In genomic region chr7:29265636-29266035, GRCm38 (mm10) we compare ENCODE assay signal across 20 mouse cellular contexts. TPM values are rescaled to one million over a fixed set of nuclear protein-coding genes. Genes with fewer than 3 reads are reported as not detected.
A peak's percentile ranks its signal among the peaks of the same experiment; 100 is the strongest.
DNase-seq lines count a peak whose midpoint lies in the region; ATAC-seq and TF ChIP-seq lines count a peak whose summit lies in the region.
"Had no signal": no experiment of that assay in that cellular context is flagged by ENCODE, and none has a peak within 500 bp of the region (broad histone marks: within the 10 kb centered on the region; RNA-seq: fewer than 3 reads in every experiment).

No protein-coding gene starts in this region.

- H3K9me3 ChIP-seq in heart, embryonic 11.5 days (replicated peaks; ENCODE audit: control insufficient read depth, low read length): no peaks in the 10 kb centered on the region
- no peaks in the 10 kb centered on the region for H3K9me3 ChIP-seq in kidney, embryonic 14.5 days (ENCODE audit: control insufficient read depth, low read length)
- no peaks in the 10 kb centered on the region for H3K9me3 ChIP-seq in stomach, postnatal 0 days (ENCODE audit: control insufficient read depth, low read length)
- H3K9me3 ChIP-seq: embryonic facial prominence, embryonic 13.5 days; forebrain, embryonic 12.5 days; heart, embryonic 12.5 days; hindbrain, embryonic 10.5 days had no signal

- no peaks in the 10 kb centered on the region for H3K36me3 ChIP-seq in heart, embryonic 11.5 days (ENCODE audit: control insufficient read depth, insufficient read depth, low read length)
- no peaks in the 10 kb centered on the region for H3K36me3 ChIP-seq in kidney, embryonic 14.5 days (ENCODE audit: control insufficient read depth, insufficient read depth, low read length)
- H3K36me3 ChIP-seq in stomach, postnatal 0 days (ENCODE audit: control insufficient read depth, insufficient read depth, low read length): no peaks in the 10 kb centered on the region
- H3K36me3 ChIP-seq: embryonic facial prominence, embryonic 13.5 days; forebrain, embryonic 12.5 days; heart, embryonic 12.5 days; hindbrain, embryonic 10.5 days had no signal

- H3K9ac ChIP-seq in heart, embryonic 11.5 days (ENCODE audit: low read depth, low read length): no peak overlapping the region
- H3K9ac ChIP-seq in kidney, embryonic 14.5 days (ENCODE audit: low read depth, low read length): no peak overlapping the region
- no peak overlapping the region for H3K9ac ChIP-seq in stomach, postnatal 0 days (ENCODE audit: low read length)
- H3K9ac ChIP-seq: embryonic facial prominence, embryonic 13.5 days; forebrain, embryonic 12.5 days; heart, embryonic 12.5 days; hindbrain, embryonic 14.5 days had no signal

- no peak for TF ChIP-seq EP300 in stomach, postnatal 0 days (optimal IDR thresholded peaks at IDR 0.05)

- H3K4me3 ChIP-seq in heart, embryonic 11.5 days (ENCODE audit: low read depth, low read length): no peak overlapping the region
- no peak overlapping the region for H3K4me3 ChIP-seq in kidney, embryonic 14.5 days (ENCODE audit: low read length)
- no peak overlapping the region for H3K4me3 ChIP-seq in stomach, postnatal 0 days (ENCODE audit: low read depth, low read length)
- H3K4me3 ChIP-seq: embryonic facial prominence, embryonic 13.5 days; forebrain, embryonic 12.5 days; heart, embryonic 12.5 days; hindbrain, embryonic 10.5 days had no signal

- H3K27me3 ChIP-seq in heart, embryonic 11.5 days (ENCODE audit: control insufficient read depth, insufficient read depth, low read length): no peaks in the 10 kb centered on the region
- no peaks in the 10 kb centered on the region for H3K27me3 ChIP-seq in kidney, embryonic 14.5 days (ENCODE audit: control insufficient read depth, insufficient read depth, low read length)
- H3K27me3 ChIP-seq in stomach, postnatal 0 days (ENCODE audit: control insufficient read depth, insufficient read depth, low read length): no peaks in the 10 kb centered on the region
- H3K27me3 ChIP-seq: embryonic facial prominence, embryonic 13.5 days; forebrain, embryonic 12.5 days; heart, embryonic 12.5 days had no signal

- TF ChIP-seq CTCF in stomach, postnatal 0 days (IDR thresholded peaks at IDR 0.05; ENCODE audit: low read depth): no peak

- no peak for ATAC-seq in heart, embryonic 11.5 days (replicated peaks; ENCODE audit: insufficient number of reproducible peaks, low FRiP score, low TSS enrichment)
- peak; percentile 54 for ATAC-seq in kidney, embryonic 14.5 days (ENCODE audit: low FRiP score, low TSS enrichment)
- ATAC-seq in stomach, postnatal 0 days (ENCODE audit: low FRiP score, low TSS enrichment): no peak
- ATAC-seq in activated CD4-positive, CD25-positive, alpha-beta regulatory T cell, adult 4 months: no peak
- ATAC-seq: forebrain, embryonic 16.5 days had no signal

- 0 out of 2 replicates have a peak overlapping the region, but pooled peaks have one; percentile 29 for H3K27ac ChIP-seq in heart, embryonic 11.5 days (ENCODE audit: low read depth, low read length)
- no peak overlapping the region for H3K27ac ChIP-seq in kidney, embryonic 14.5 days (ENCODE audit: low read depth, low read length)
- H3K27ac ChIP-seq in stomach, postnatal 0 days (replicated peaks): peak overlapping the region; percentile 53
- H3K27ac ChIP-seq: embryonic facial prominence, embryonic 13.5 days; forebrain, embryonic 12.5 days; hindbrain, embryonic 10.5 days; hindbrain, embryonic 14.5 days had no signal

- 77% methylated on average over 7 of the region's 7 CpGs for WGBS in heart, embryonic 11.5 days (ENCODE audit: insufficient replicate concordance)
- 51% methylated on average over 7 of the region's 7 CpGs for WGBS in kidney, embryonic 14.5 days
- 66% methylated on average over 7 of the region's 7 CpGs for WGBS in stomach, postnatal 0 days

- no peak for DNase-seq in heart, adult 8-10 months (ENCODE audit: low spot score)
- no peak for DNase-seq in kidney, postnatal 14 days
- peak; percentile 51 for DNase-seq in A20 (ENCODE audit: low read depth, low spot score)
- DNase-seq in stomach, postnatal 0 days (ENCODE audit: low spot score): no peak
- DNase-seq: adrenal gland, postnatal 14 days; cerebellum, adult 11-12 months; cerebellum, adult 9-10 months; cerebellum, postnatal 36 days; gastrocnemius, postnatal 10 days; heart, adult 18-20 months had no signal

- 0 out of 2 replicates have a peak, but pooled peaks cover 2% of the 10 kb centered on the region for H3K4me1 ChIP-seq in heart, embryonic 11.5 days (ENCODE audit: control insufficient read depth, insufficient read depth, low read length)
- peaks cover 19% of the 10 kb centered on the region; the same call in 1 of the 2 replicates for H3K4me1 ChIP-seq in kidney, embryonic 14.5 days (ENCODE audit: control insufficient read depth, insufficient read depth, low read length)
- no peaks in the 10 kb centered on the region for H3K4me1 ChIP-seq in stomach, postnatal 0 days (replicated peaks; ENCODE audit: control insufficient read depth, insufficient read depth)
- H3K4me1 ChIP-seq: forebrain, embryonic 12.5 days had no signal

- H3K4me2 ChIP-seq in heart, embryonic 11.5 days: no peak overlapping the region
- no peak overlapping the region for H3K4me2 ChIP-seq in kidney, embryonic 14.5 days (replicated peaks; ENCODE audit: low read depth, low read length)
- no peak overlapping the region for H3K4me2 ChIP-seq in stomach, postnatal 0 days (replicated peaks; ENCODE audit: low read depth)
- H3K4me2 ChIP-seq: embryonic facial prominence, embryonic 13.5 days; forebrain, embryonic 12.5 days; heart, embryonic 12.5 days; hindbrain, embryonic 14.5 days had no signal

RNA-seq across cellular contexts. Expression of gene Spint2, which starts 16.1 kb away (rescaled TPM):
- 39.2 and 42.8 TPM in 2 replicates for polyA plus RNA-seq in heart, embryonic 11.5 days (2014; fragmentation: Nextera tagmentation; extraction: Ambion mirVana)
- 10 to 100 TPM; 47.3 to 54.5 (median 53.2) TPM for total RNA-seq in heart, adult 8-10 months (2022)
- 198 and 239 TPM in 2 replicates for polyA plus RNA-seq in kidney, embryonic 14.5 days (2014; fragmentation: Nextera tagmentation; extraction: Ambion mirVana)
- 638 and 692 TPM in 2 replicates for polyA plus RNA-seq in stomach, postnatal 0 days (2015; fragmentation: Nextera tagmentation; extraction: Ambion mirVana)
- polyA plus RNA-seq in activated CD4-positive, CD25-positive, alpha-beta regulatory T cell, adult 4 months (2017; shearing (Covaris generic)): 10 to 100 TPM; 66.6 to 70.2 TPM
- polyA plus RNA-seq: C2C12 had no signal

RNA-seq across cellular contexts. Expression of gene 2200002D01Rik, which starts 17.4 kb away (rescaled TPM):
- polyA plus RNA-seq in heart, embryonic 11.5 days (2014; fragmentation: Nextera tagmentation; extraction: Ambion mirVana): 7.0 and 8.8 TPM in 2 replicates
- 1 to 10 TPM; 1.7 to 3.9 (median 2.6) TPM for total RNA-seq in heart, adult 8-10 months (2022)
- 5.2 and 8.3 TPM in 2 replicates for polyA plus RNA-seq in kidney, embryonic 14.5 days (2014; fragmentation: Nextera tagmentation; extraction: Ambion mirVana)
- 192 and 201 TPM in 2 replicates for polyA plus RNA-seq in stomach, postnatal 0 days (2015; fragmentation: Nextera tagmentation; extraction: Ambion mirVana)
- 1 to 10 TPM; 2.7 to 3.6 TPM for polyA plus RNA-seq in activated CD4-positive, CD25-positive, alpha-beta regulatory T cell, adult 4 months (2017; shearing (Covaris generic))

RNA-seq across cellular contexts. Expression of gene Ppp1r14a, which starts 23.5 kb away (rescaled TPM):
- 9.4 and 10.3 TPM in 2 replicates for polyA plus RNA-seq in heart, embryonic 11.5 days (2014; fragmentation: Nextera tagmentation; extraction: Ambion mirVana)
- 10 to 100 TPM in 1 of 4 experiments, 1 to 10 TPM in 3; 5.4 to 10.1 (median 7.1) TPM for total RNA-seq in heart, adult 8-10 months (2022)
- polyA plus RNA-seq in kidney, embryonic 14.5 days (2014; fragmentation: Nextera tagmentation; extraction: Ambion mirVana): 19.3 and 27.7 TPM in 2 replicates
- 53.3 and 64.8 TPM in 2 replicates for polyA plus RNA-seq in stomach, postnatal 0 days (2015; fragmentation: Nextera tagmentation; extraction: Ambion mirVana)
- not detected for polyA plus RNA-seq in activated CD4-positive, CD25-positive, alpha-beta regulatory T cell, adult 4 months (2017; shearing (Covaris generic))

RNA-seq across cellular contexts. Expression of gene Yif1b, which starts 27.5 kb away (rescaled TPM):
- 107 and 110 TPM in 2 replicates for polyA plus RNA-seq in heart, embryonic 11.5 days (2014; fragmentation: Nextera tagmentation; extraction: Ambion mirVana)
- 10 to 100 TPM; 66.2 to 78.1 (median 70.0) TPM for total RNA-seq in heart, adult 8-10 months (2022)
- polyA plus RNA-seq in kidney, embryonic 14.5 days (2014; fragmentation: Nextera tagmentation; extraction: Ambion mirVana): 120 and 132 TPM in 2 replicates
- 62.8 and 74.1 TPM in 2 replicates for polyA plus RNA-seq in stomach, postnatal 0 days (2015; fragmentation: Nextera tagmentation; extraction: Ambion mirVana)
- polyA plus RNA-seq in activated CD4-positive, CD25-positive, alpha-beta regulatory T cell, adult 4 months (2017; shearing (Covaris generic)): 10 to 100 TPM; 57.6 to 73.2 TPM

RNA-seq across cellular contexts. Expression of gene Kcnk6, which starts 33.3 kb away (rescaled TPM):
- 0.89 and 1.6 TPM in 2 replicates for polyA plus RNA-seq in heart, embryonic 11.5 days (2014; fragmentation: Nextera tagmentation; extraction: Ambion mirVana)
- total RNA-seq in heart, adult 8-10 months (2022): 1 to 10 TPM; 1.5 to 2.3 (median 2.0) TPM
- 0.62 and 1.0 TPM in 2 replicates for polyA plus RNA-seq in kidney, embryonic 14.5 days (2014; fragmentation: Nextera tagmentation; extraction: Ambion mirVana)
- polyA plus RNA-seq in stomach, postnatal 0 days (2015; fragmentation: Nextera tagmentation; extraction: Ambion mirVana): 2.4 and 3.0 TPM in 2 replicates
- 1 to 10 TPM; 1.6 to 1.9 TPM for polyA plus RNA-seq in activated CD4-positive, CD25-positive, alpha-beta regulatory T cell, adult 4 months (2017; shearing (Covaris generic))

Comparison
In these comparisons a context has a peak if more than half of its experiments do, and no peak if none do; other contexts are left out.
1. RNA of gene 2200002D01Rik, which starts 17.4 kb away (polyA plus RNA-seq): 192 to 201 TPM in stomach, postnatal 0 days; 7.0 to 8.8 TPM in heart, embryonic 11.5 days, 5.2 to 8.3 TPM in kidney, embryonic 14.5 days and 2.7 to 3.6 TPM in activated CD4-positive, CD25-positive, alpha-beta regulatory T cell, adult 4 months; every median in the first group is over 10 times any median in the second.
2. RNA of gene Ppp1r14a, which starts 23.5 kb away (polyA plus RNA-seq): 53.3 to 64.8 TPM in stomach, postnatal 0 days, 19.3 to 27.7 TPM in kidney, embryonic 14.5 days and 9.4 to 10.3 TPM in heart, embryonic 11.5 days; not detected in activated CD4-positive, CD25-positive, alpha-beta regulatory T cell, adult 4 months; every median in the first group is over 10 times any median in the second.